Mouse (Mus musculus): ENCODE data around the gene Spop. TPM values are rescaled to one million over a fixed set of nuclear protein-coding genes. Genes with fewer than 3 reads are reported as not detected.

The Spop gene
- polyA plus RNA-seq, 1 experiment from 2014 or later = 54.1 TPM

DNA sequence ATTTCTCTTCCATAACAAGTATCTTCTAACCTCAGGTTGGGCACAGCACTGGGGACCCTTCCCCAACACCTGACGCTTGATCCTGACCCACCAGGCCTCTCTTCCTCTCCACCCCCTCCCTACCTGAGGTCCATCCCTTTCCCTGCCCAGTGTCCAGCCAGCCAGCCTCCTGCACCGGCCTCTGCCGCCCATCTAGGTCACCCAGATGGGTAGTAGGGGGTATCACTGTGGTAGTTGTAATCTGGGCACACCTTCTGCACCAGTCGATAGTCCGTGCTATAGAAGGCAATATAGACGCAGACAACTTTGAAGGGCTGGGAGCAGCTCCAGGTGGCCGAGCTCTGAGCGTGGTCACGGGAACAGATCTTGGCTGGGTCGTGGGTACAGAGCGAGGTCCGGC, 96.8 kb downstream of the Spop start:
- Histone ChIP-seq H3K4me1 (replicated peaks; ENCODE audit: control insufficient read depth, insufficient read depth, low read length) (no peaks in the 10 kb centered on the region; the same call in 1 of the 2 replicates), H3K36me3 (ENCODE audit: control insufficient read depth, insufficient read depth) (no peaks in the 10 kb centered on the region), H3K27me3 (replicated peaks; ENCODE audit: control insufficient read depth, insufficient read depth, low read length) (peaks cover 32% of the 10 kb centered on the region), H3K9me3 (ENCODE audit: control insufficient read depth) (no peaks in the 10 kb centered on the region), H3K27ac (ENCODE audit: low read depth, low read length) (no peak overlapping the region), H3K9ac (ENCODE audit: low read depth, low read length) (no peak overlapping the region), H3K4me2 (replicated peaks; ENCODE audit: low read depth) (no peak overlapping the region), H3K4me3 (ENCODE audit: low read depth, low read length) (no peak overlapping the region)
- ATAC-seq = no peak
- TF ChIP-seq CTCF (IDR thresholded peaks at IDR 0.05; ENCODE audit: low read depth) = no peak
- WGBS = 85% methylated on average over 12 of the region's 12 CpGs

DNA sequence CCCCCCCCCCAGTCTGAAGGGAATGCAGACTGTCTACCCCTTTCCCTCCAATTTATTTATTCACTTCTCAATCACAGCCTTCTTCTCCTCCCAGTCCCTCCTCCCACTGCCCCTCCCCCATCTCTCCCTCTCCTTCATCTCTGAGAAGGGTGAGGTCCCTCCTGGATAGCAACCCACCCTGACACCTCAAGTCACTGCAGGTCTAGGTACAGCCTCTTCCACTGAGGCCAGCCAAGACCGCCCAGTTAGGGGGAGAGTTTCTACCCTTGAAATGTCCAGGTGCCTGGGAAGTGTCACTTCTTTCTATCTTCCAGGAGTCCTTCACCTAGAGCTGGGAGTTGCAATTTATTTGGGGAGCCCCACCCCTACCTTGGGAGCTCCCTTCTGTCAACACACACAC, 98.0 kb downstream of the Spop start:
- 88% methylated on average over 1 of the region's 1 CpGs for WGBS
- Histone ChIP-seq H3K9me3 (ENCODE audit: control insufficient read depth) (no peaks in the 10 kb centered on the region), H3K27ac (ENCODE audit: low read depth, low read length) (no peak overlapping the region), H3K9ac (ENCODE audit: low read depth, low read length) (no peak overlapping the region), H3K36me3 (ENCODE audit: control insufficient read depth, insufficient read depth) (no peaks in the 10 kb centered on the region), H3K4me2 (replicated peaks; ENCODE audit: low read depth) (no peak overlapping the region), H3K4me3 (ENCODE audit: low read depth, low read length) (no peak overlapping the region), H3K4me1 (replicated peaks; ENCODE audit: control insufficient read depth, insufficient read depth, low read length) (no peaks in the 10 kb centered on the region; the same call in 1 of the 2 replicates), H3K27me3 (replicated peaks; ENCODE audit: control insufficient read depth, insufficient read depth, low read length) (peaks cover 44% of the 10 kb centered on the region)
- no peak for ATAC-seq
- no peak for TF ChIP-seq CTCF (IDR thresholded peaks at IDR 0.05; ENCODE audit: low read depth)

DNA sequence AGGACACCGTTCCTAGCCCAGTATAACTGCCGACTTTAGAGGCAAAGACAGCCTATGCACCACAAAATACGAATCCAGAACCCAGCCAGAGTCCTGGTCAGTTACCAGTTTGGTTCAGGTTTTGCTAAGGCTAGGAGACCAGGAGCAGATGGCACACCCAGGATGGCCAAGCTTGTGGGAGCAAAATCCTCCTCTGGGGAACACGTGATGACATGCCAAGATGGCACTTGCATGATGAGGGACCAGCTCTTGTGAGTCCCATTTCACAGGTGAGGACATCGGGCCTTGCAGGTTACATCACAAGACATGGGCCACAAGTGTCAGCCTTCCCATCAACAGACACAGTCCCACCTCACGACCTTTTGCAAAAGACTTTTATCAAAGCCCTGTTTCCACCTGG, 98.5 kb downstream of the Spop start:
- Histone ChIP-seq H3K4me1 (replicated peaks; ENCODE audit: control insufficient read depth, insufficient read depth, low read length) (no peaks in the 10 kb centered on the region; the same call in 1 of the 2 replicates), H3K9me3 (ENCODE audit: control insufficient read depth) (no peaks in the 10 kb centered on the region), H3K27ac (ENCODE audit: low read depth, low read length) (no peak overlapping the region), H3K9ac (ENCODE audit: low read depth, low read length) (no peak overlapping the region), H3K4me2 (replicated peaks; ENCODE audit: low read depth) (no peak overlapping the region), H3K4me3 (ENCODE audit: low read depth, low read length) (no peak overlapping the region), H3K27me3 (replicated peaks; ENCODE audit: control insufficient read depth, insufficient read depth, low read length) (peaks cover 47% of the 10 kb centered on the region), H3K36me3 (ENCODE audit: control insufficient read depth, insufficient read depth) (no peaks in the 10 kb centered on the region)
- 69% methylated on average over 6 of the region's 6 CpGs for WGBS
- no peak for TF ChIP-seq CTCF (IDR thresholded peaks at IDR 0.05; ENCODE audit: low read depth)
- ATAC-seq = no peak

DNA sequence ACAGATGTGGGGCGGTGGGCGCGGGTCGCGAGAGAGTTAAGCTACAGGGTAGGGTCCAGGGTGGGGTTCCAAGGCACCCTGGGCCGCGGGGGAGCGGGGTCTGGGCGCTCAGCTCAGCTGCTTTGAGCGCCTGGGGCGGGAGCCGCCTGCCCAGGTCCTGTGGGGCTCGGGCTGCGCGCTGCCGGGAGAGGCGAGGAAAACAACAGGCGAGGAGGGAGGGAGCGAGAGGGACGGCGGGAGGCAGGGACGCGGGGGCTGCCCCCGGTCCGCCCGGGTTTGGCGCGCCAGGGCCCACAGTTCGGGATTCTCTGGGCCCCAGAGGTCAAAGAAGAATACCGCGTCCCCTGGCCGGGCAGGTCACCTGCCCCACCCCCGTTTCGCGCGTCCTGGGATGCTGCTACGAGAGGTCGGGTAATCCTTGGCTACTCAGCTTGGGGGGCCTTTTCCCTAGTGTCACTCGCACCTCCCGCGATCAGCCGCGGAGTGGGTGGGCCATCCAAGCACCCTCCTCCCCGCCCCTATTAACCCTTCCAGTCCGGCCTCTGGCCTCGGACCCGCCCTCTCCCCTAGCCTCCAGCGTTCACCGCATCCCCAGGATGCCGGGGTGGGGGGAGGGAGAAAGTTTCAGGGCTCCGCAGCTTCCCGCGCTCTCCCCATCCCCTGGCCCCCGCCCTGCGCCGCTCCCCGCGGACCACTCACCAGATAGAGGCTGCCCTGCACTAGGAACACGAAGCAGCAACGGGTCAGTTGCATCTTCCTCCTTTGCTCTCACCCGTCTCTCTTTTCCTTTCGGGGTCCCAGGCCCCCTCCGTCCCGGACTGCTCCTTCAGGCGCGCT, 99.8 kb downstream of the Spop start:
- Histone ChIP-seq H3K27me3 (replicated peaks; ENCODE audit: control insufficient read depth, insufficient read depth, low read length) (peaks cover 47% of the 10 kb centered on the region), H3K9me3 (ENCODE audit: control insufficient read depth) (no peaks in the 10 kb centered on the region), H3K4me3 (ENCODE audit: low read depth, low read length) (peak overlapping the region; percentile 53), H3K9ac (ENCODE audit: low read depth, low read length) (no peak overlapping the region), H3K27ac (ENCODE audit: low read depth, low read length) (no peak overlapping the region), H3K4me2 (replicated peaks; ENCODE audit: low read depth) (peak overlapping the region; percentile 93), H3K4me1 (replicated peaks; ENCODE audit: control insufficient read depth, insufficient read depth, low read length) (no peaks in the 10 kb centered on the region; the same call in 1 of the 2 replicates), H3K36me3 (ENCODE audit: control insufficient read depth, insufficient read depth) (no peaks in the 10 kb centered on the region)
- TF ChIP-seq CTCF (IDR thresholded peaks at IDR 0.05; ENCODE audit: low read depth) = no peak
- under 1% methylated on average over 62 of the region's 66 CpGs for WGBS
- ATAC-seq = peak; percentile 4; the same call in 1 of the 2 replicates

DNA sequence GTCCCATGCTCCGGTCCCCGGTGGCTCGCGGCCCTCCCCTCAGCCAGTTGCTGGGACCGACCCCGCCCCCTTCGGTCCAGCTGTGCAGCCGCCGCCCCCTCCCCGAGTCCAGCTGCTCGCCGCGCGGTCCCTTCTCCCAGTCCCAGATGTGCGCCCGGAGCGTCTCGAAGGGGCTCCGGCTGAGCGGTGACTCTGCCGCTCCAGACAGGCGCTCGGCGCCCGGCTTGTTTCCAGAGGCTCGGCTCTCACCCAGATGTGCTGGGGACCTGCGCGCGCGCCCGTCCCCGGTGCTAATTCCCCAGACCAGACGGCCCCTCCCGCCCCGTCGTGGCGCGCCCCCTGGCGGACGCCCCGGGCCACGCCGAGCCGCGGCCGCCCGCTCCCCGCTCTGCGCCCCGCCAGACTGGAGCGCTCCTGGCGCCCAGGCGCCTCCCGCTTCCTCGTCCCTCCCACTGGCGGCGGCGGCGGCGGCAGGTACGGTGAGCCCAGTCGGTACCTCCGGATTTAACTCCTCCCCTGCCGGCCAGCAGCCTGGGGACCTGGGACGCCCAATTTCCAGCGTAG, 100.5 kb downstream of the Spop start, which contains the start of gene Nxph3:
TSS of gene Nxph3 (minus strand) at position 273 of the 564 bp plus-strand sequence.
- no peaks in the 10 kb centered on the region for H3K9me3 ChIP-seq (ENCODE audit: control insufficient read depth)
- ATAC-seq = peak; percentile 55
- WGBS = under 1% methylated on average over 51 of the region's 66 CpGs
- H3K36me3 ChIP-seq (ENCODE audit: control insufficient read depth, insufficient read depth) = no peaks in the 10 kb centered on the region
- no peaks in the 10 kb centered on the region; the same call in 1 of the 2 replicates for H3K4me1 ChIP-seq (replicated peaks; ENCODE audit: control insufficient read depth, insufficient read depth, low read length)
- peak; percentile 66 for TF ChIP-seq CTCF (IDR thresholded peaks at IDR 0.05; ENCODE audit: low read depth)
- H3K4me2 ChIP-seq (replicated peaks; ENCODE audit: low read depth) = peak within 1 kb of the TSS; percentile 93
- peak within 1 kb of the TSS; percentile 53 for H3K4me3 ChIP-seq (ENCODE audit: low read depth, low read length)
- H3K27me3 ChIP-seq (replicated peaks; ENCODE audit: control insufficient read depth, insufficient read depth, low read length) = peaks cover 47% of the 10 kb centered on the region
- H3K9ac ChIP-seq (ENCODE audit: low read depth, low read length) = no peak within 1 kb of the TSS; the same call in 1 of the 2 replicates
- no peak within 1 kb of the TSS for H3K27ac ChIP-seq (ENCODE audit: low read depth, low read length)
